ENCODE assay signal across 15 mouse cellular contexts in the genomic region with DNA sequence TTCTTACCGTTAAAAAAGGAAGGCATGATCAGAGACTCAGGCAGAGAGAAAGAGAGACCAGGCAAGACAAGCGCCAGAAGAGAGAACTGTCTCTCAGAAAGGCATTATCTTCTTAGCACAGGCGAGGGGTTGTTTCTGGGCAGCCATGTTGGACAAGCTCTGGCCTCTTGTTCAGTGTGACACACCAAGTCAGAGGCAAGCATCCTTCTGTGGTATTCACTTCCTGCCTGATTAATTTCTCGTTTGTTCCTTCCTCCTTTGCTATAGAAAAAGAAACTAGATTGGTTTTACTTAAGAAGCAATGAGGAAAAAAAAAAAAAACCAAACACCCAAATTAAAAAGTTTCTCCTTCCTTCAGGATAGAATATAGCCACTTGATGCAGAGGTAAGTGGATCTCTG.
A peak's percentile ranks its signal among the peaks of the same experiment; 100 is the strongest.
DNase-seq lines count a peak whose midpoint lies in the region; ATAC-seq lines count a peak whose summit lies in the region.
"Had no signal": no experiment of that assay in that cellular context is flagged by ENCODE, and none has a peak within 500 bp of the region (broad histone marks: within the 10 kb centered on the region; RNA-seq: fewer than 3 reads in every experiment).

No protein-coding gene starts in this region.

- no peak overlapping the region for H3K9ac ChIP-seq in liver, embryonic 16.5 days (ENCODE audit: low read depth, low read length)
- H3K9ac ChIP-seq: neural tube, embryonic 13.5 days had no signal

- H3K4me3 ChIP-seq in liver, embryonic 16.5 days (ENCODE audit: low read depth, low read length) = no peak overlapping the region
- H3K4me3 ChIP-seq: neural tube, embryonic 13.5 days had no signal

- H3K36me3 ChIP-seq in liver, embryonic 16.5 days (ENCODE audit: control insufficient read depth, insufficient read depth) = no peaks in the 10 kb centered on the region
- H3K36me3 ChIP-seq: neural tube, embryonic 13.5 days had no signal

- H3K4me1 ChIP-seq in liver, embryonic 16.5 days (ENCODE audit: control insufficient read depth, low read depth, low read length) = peaks cover 20% of the 10 kb centered on the region

- WGBS in liver, embryonic 16.5 days (ENCODE audit: insufficient replicate concordance) = 12% methylated on average over 4 of the region's 4 CpGs

- H3K9me3 ChIP-seq in liver, embryonic 16.5 days (replicated peaks; ENCODE audit: control insufficient read depth, low read length) = no peaks in the 10 kb centered on the region
- H3K9me3 ChIP-seq: neural tube, embryonic 13.5 days had no signal

- peak overlapping the region; percentile 38; the same call in 1 of the 2 replicates for H3K4me2 ChIP-seq in liver, embryonic 16.5 days (ENCODE audit: low read depth, low read length)
- H3K4me2 ChIP-seq: neural tube, embryonic 13.5 days had no signal

- peak overlapping the region; percentile 21; the same call in 1 of the 2 replicates for H3K27ac ChIP-seq in liver, embryonic 16.5 days (ENCODE audit: low read length)
- H3K27ac ChIP-seq: kidney, postnatal 0 days; neural tube, embryonic 13.5 days had no signal

- DNase-seq in thymus, postnatal 14 days = peak; percentile 45
- no peak for DNase-seq in thymus, postnatal 36 days
- DNase-seq in c-Kit-positive CD71-positive TER-119-negative erythroid progenitor cells, embryonic 14.5 days (ENCODE audit: low read depth) = peak; percentile 40
- DNase-seq in urinary bladder, postnatal 14 days (ENCODE audit: low spot score) = no peak
- DNase-seq in frontal cortex, adult 2 months (ENCODE audit: extremely low spot score in 1 of 2, low spot score in 1 of 2) = no peak
- DNase-seq in cerebellum, adult 9-10 months = no peak
- DNase-seq: adrenal gland, postnatal 36 days; cerebellum, postnatal 25 days; gastrocnemius, postnatal 36 days; heart, postnatal 4 days; left cerebral cortex, postnatal 4 days; right cerebral cortex, postnatal 14 days had no signal

- 0 out of 2 replicates have a peak, but pooled peaks have one; percentile 38 for ATAC-seq in liver, embryonic 16.5 days (ENCODE audit: low read depth)

- H3K27me3 ChIP-seq in liver, embryonic 16.5 days (ENCODE audit: control insufficient read depth, insufficient read depth, low read depth, low read length) = no peaks in the 10 kb centered on the region
- H3K27me3 ChIP-seq: neural tube, embryonic 13.5 days had no signal

Comparison
In these comparisons a context has a peak if more than half of its experiments do, and no peak if none do; other contexts are left out.
1. DNase-seq: peak in thymus, postnatal 14 days (single experiment) and c-Kit-positive CD71-positive TER-119-negative erythroid progenitor cells, embryonic 14.5 days (single experiment); none in thymus, postnatal 36 days (0 of 2), urinary bladder, postnatal 14 days (single experiment), frontal cortex, adult 2 months (0 of 2) and cerebellum, adult 9-10 months (single experiment).